Mouse (Mus musculus): ENCODE results near the gene Max. TPM values are rescaled to one million over a fixed set of nuclear protein-coding genes. Genes with fewer than 3 reads are reported as not detected.
A peak's percentile ranks its signal among the peaks of the same experiment; 100 is the strongest.

The Max gene
- polyA plus RNA-seq, 1 experiment from 2014 or later, result 11.6 TPM

GRCm38 (mm10) chr12:76943046-76943445 lies 19.0 kb downstream of the Max start:
- Histone ChIP-seq H3K9ac (ENCODE audit: low read length) (no peak overlapping the region), H3K4me2 (ENCODE audit: low read depth, low read length) (no peak overlapping the region), H3K27me3 (ENCODE audit: control insufficient read depth, insufficient read depth, low read length) (no peaks in the 10 kb centered on the region), H3K9me3 (replicated peaks; ENCODE audit: control insufficient read depth, low read length) (no peaks in the 10 kb centered on the region), H3K36me3 (ENCODE audit: control insufficient read depth, insufficient read depth) (peaks cover 57% of the 10 kb centered on the region), H3K4me3 (ENCODE audit: low read length) (no peak overlapping the region), H3K27ac (ENCODE audit: low read length) (no peak overlapping the region), H3K4me1 (ENCODE audit: control insufficient read depth, insufficient read depth, low read length) (no peaks in the 10 kb centered on the region)
- 73% methylated on average over 3 of the region's 3 CpGs for WGBS
- no peak for ATAC-seq (replicated peaks; ENCODE audit: extremely low read depth, insufficient read depth, low FRiP score)

DNA sequence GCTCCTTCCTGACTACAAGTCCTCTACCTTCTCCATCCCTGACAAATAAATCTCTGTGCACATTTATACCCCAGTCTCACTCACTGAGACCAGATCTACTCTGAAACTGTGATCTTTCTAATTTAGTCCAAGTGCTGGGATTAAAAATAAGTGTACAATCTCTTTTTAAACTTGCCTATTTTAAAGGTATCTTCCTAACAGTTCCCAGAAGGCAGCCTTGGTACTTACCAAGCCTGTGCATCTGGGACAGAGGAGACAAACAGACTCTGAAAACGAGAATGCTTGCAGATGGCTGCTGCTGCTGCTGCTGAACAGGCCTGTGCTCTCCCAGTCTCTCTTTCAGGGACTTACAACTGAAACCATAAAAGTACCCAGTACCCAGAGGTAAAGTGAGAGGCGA lies 19.5 kb downstream of the Max start:
- no peak overlapping the region for H3K9ac ChIP-seq (ENCODE audit: low read length)
- no peaks in the 10 kb centered on the region for H3K27me3 ChIP-seq (ENCODE audit: control insufficient read depth, insufficient read depth, low read length)
- no peak overlapping the region for H3K4me3 ChIP-seq (ENCODE audit: low read length)
- WGBS, result 88% methylated on average over 2 of the region's 2 CpGs
- H3K27ac ChIP-seq (ENCODE audit: low read length), result no peak overlapping the region
- no peak for ATAC-seq (replicated peaks; ENCODE audit: extremely low read depth, insufficient read depth, low FRiP score)
- peaks cover 55% of the 10 kb centered on the region for H3K36me3 ChIP-seq (ENCODE audit: control insufficient read depth, insufficient read depth)
- no peaks in the 10 kb centered on the region for H3K4me1 ChIP-seq (ENCODE audit: control insufficient read depth, insufficient read depth, low read length)
- no peak overlapping the region for H3K4me2 ChIP-seq (ENCODE audit: low read depth, low read length)
- no peaks in the 10 kb centered on the region for H3K9me3 ChIP-seq (replicated peaks; ENCODE audit: control insufficient read depth, low read length)

- H3K4me3 ChIP-seq (ENCODE audit: low read length), result no peak overlapping the region
- H3K27me3 ChIP-seq (ENCODE audit: control insufficient read depth, insufficient read depth, low read length), result no peaks in the 10 kb centered on the region
- WGBS, result 25% methylated on average over 2 of the region's 2 CpGs
- no peak overlapping the region for H3K27ac ChIP-seq (ENCODE audit: low read length)
- H3K4me2 ChIP-seq (ENCODE audit: low read depth, low read length), result no peak overlapping the region
- no peaks in the 10 kb centered on the region for H3K9me3 ChIP-seq (replicated peaks; ENCODE audit: control insufficient read depth, low read length)
- peaks cover 52% of the 10 kb centered on the region for H3K36me3 ChIP-seq (ENCODE audit: control insufficient read depth, insufficient read depth)
- ATAC-seq (replicated peaks; ENCODE audit: extremely low read depth, insufficient read depth, low FRiP score), result peak; percentile 49; the same call in 1 of the 2 replicates
- H3K4me1 ChIP-seq (ENCODE audit: control insufficient read depth, insufficient read depth, low read length), result no peaks in the 10 kb centered on the region
- no peak overlapping the region for H3K9ac ChIP-seq (ENCODE audit: low read length)
Measured at GRCm38 (mm10) chr12:76941524-76941923, 20.5 kb downstream of the Max start.

DNA sequence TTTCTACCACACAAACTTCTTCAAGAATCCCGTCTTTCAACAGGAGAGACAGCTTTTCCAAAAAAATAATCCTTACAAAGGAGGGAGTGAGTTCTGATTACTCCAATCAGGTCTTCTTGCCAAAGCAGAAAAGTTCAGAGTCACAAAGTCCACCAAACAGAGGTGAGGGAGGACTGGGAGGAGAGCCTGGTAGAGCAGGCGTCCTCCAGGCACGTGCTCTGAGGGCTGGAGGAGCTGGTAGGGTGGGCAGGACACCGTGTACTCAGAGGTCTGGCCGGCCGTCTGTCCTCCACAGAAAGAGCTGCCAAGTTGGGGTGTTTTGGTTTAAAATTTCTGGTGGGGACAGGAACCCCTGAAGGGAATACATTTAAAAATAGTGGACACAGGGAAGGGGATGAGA lies 24.0 kb downstream of the Max start:
- ATAC-seq (replicated peaks; ENCODE audit: extremely low read depth, insufficient read depth, low FRiP score), result no peak
- Histone ChIP-seq H3K4me1 (ENCODE audit: control insufficient read depth, insufficient read depth, low read length) (no peaks in the 10 kb centered on the region), H3K27me3 (ENCODE audit: control insufficient read depth, insufficient read depth, low read length) (no peaks in the 10 kb centered on the region), H3K27ac (ENCODE audit: low read length) (no peak overlapping the region), H3K36me3 (ENCODE audit: control insufficient read depth, insufficient read depth) (peaks cover 39% of the 10 kb centered on the region), H3K9ac (ENCODE audit: low read length) (no peak overlapping the region), H3K4me2 (ENCODE audit: low read depth, low read length) (no peak overlapping the region), H3K9me3 (replicated peaks; ENCODE audit: control insufficient read depth, low read length) (no peaks in the 10 kb centered on the region), H3K4me3 (ENCODE audit: low read length) (no peak overlapping the region)
- WGBS, result 91% methylated on average over 6 of the region's 6 CpGs

- H3K36me3 ChIP-seq (ENCODE audit: control insufficient read depth, insufficient read depth), result peaks cover 33% of the 10 kb centered on the region
Measured at GRCm38 (mm10) chr12:76936211-76936610, 25.8 kb downstream of the Max start.

GRCm38 (mm10) chr12:76934438-76934837 lies 27.6 kb downstream of the Max start:
- 87% methylated on average over 3 of the region's 3 CpGs for WGBS
- no peak overlapping the region for H3K9ac ChIP-seq (ENCODE audit: low read length)
- no peak overlapping the region for H3K27ac ChIP-seq (ENCODE audit: low read length)
- peaks cover 27% of the 10 kb centered on the region for H3K36me3 ChIP-seq (ENCODE audit: control insufficient read depth, insufficient read depth)
- H3K4me3 ChIP-seq (ENCODE audit: low read length), result no peak overlapping the region
- no peak overlapping the region for H3K4me2 ChIP-seq (ENCODE audit: low read depth, low read length)
- peaks cover 3% of the 10 kb centered on the region; the same call in 1 of the 2 replicates for H3K4me1 ChIP-seq (ENCODE audit: control insufficient read depth, insufficient read depth, low read length)
- no peaks in the 10 kb centered on the region for H3K27me3 ChIP-seq (ENCODE audit: control insufficient read depth, insufficient read depth, low read length)
- H3K9me3 ChIP-seq (replicated peaks; ENCODE audit: control insufficient read depth, low read length), result no peaks in the 10 kb centered on the region
- ATAC-seq (replicated peaks; ENCODE audit: extremely low read depth, insufficient read depth, low FRiP score), result no peak

More at GRCm38 (mm10) chr12:76936211-76936610, 25.8 kb downstream of the Max start:
- no peak overlapping the region for H3K27ac ChIP-seq (ENCODE audit: low read length)
- no peak overlapping the region for H3K4me2 ChIP-seq (ENCODE audit: low read depth, low read length)
- 91% methylated on average over 10 of the region's 10 CpGs for WGBS
- H3K4me1 ChIP-seq (ENCODE audit: control insufficient read depth, insufficient read depth, low read length), result peaks cover 3% of the 10 kb centered on the region; the same call in 1 of the 2 replicates
- H3K27me3 ChIP-seq (ENCODE audit: control insufficient read depth, insufficient read depth, low read length), result no peaks in the 10 kb centered on the region
- ATAC-seq (replicated peaks; ENCODE audit: extremely low read depth, insufficient read depth, low FRiP score), result no peak
- H3K9ac ChIP-seq (ENCODE audit: low read length), result no peak overlapping the region
- H3K4me3 ChIP-seq (ENCODE audit: low read length), result no peak overlapping the region
- H3K9me3 ChIP-seq (replicated peaks; ENCODE audit: control insufficient read depth, low read length), result no peaks in the 10 kb centered on the region

DNA sequence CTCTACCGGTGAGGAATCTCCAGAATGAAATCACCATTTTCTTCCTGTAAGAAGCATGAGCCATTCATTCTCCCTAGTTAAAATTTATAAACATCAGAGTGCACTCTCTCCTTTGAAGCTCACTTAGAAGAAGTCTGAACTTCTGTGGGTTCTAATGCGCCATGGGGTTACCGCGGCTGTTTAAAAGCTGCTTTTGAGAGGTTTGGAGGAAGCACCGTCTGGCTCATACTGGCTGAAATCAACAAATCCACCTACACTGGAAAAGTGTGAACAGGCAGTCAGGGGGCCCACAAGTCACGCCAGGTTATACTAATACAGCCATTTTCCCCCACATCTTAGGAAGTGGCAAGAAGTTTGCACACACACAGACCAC lies 29.3 kb downstream of the Max start:
- no peak overlapping the region for H3K9ac ChIP-seq (ENCODE audit: low read length)
- 72% methylated on average over 6 of the region's 6 CpGs for WGBS
- H3K4me3 ChIP-seq (ENCODE audit: low read length), result no peak overlapping the region
- ATAC-seq (replicated peaks; ENCODE audit: extremely low read depth, insufficient read depth, low FRiP score), result no peak
- peaks cover 13% of the 10 kb centered on the region for H3K36me3 ChIP-seq (ENCODE audit: control insufficient read depth, insufficient read depth)
- no peaks in the 10 kb centered on the region for H3K27me3 ChIP-seq (ENCODE audit: control insufficient read depth, insufficient read depth, low read length)
- no peak overlapping the region for H3K4me2 ChIP-seq (ENCODE audit: low read depth, low read length)
- peak overlapping the region; percentile 65 for H3K27ac ChIP-seq (ENCODE audit: low read length)
- peaks cover 3% of the 10 kb centered on the region; the same call in 1 of the 2 replicates for H3K4me1 ChIP-seq (ENCODE audit: control insufficient read depth, insufficient read depth, low read length)
- H3K9me3 ChIP-seq (replicated peaks; ENCODE audit: control insufficient read depth, low read length), result no peaks in the 10 kb centered on the region

GRCm38 (mm10) chr12:76931739-76932687 lies 30.0 kb downstream of the Max start:
- H3K27me3 ChIP-seq (ENCODE audit: control insufficient read depth, insufficient read depth, low read length), result no peaks in the 10 kb centered on the region
- no peak overlapping the region for H3K4me3 ChIP-seq (ENCODE audit: low read length)
- ATAC-seq (replicated peaks; ENCODE audit: extremely low read depth, insufficient read depth, low FRiP score), result peak; percentile 47; the same call in 1 of the 2 replicates
- no peak overlapping the region for H3K4me2 ChIP-seq (ENCODE audit: low read depth, low read length)
- H3K36me3 ChIP-seq (ENCODE audit: control insufficient read depth, insufficient read depth), result peaks cover 13% of the 10 kb centered on the region
- no peaks in the 10 kb centered on the region for H3K9me3 ChIP-seq (replicated peaks; ENCODE audit: control insufficient read depth, low read length)
- peaks cover 3% of the 10 kb centered on the region; the same call in 1 of the 2 replicates for H3K4me1 ChIP-seq (ENCODE audit: control insufficient read depth, insufficient read depth, low read length)
- H3K27ac ChIP-seq (ENCODE audit: low read length), result peak overlapping the region; percentile 65
- 67% methylated on average over 14 of the region's 14 CpGs for WGBS
- no peak overlapping the region for H3K9ac ChIP-seq (ENCODE audit: low read length)

GRCm38 (mm10) chr12:76930177-76930576 lies 31.8 kb downstream of the Max start:
- Histone ChIP-seq H3K27ac (ENCODE audit: low read length) (no peak overlapping the region), H3K4me1 (ENCODE audit: control insufficient read depth, insufficient read depth, low read length) (peaks cover 6% of the 10 kb centered on the region; the same call in 1 of the 2 replicates), H3K9me3 (replicated peaks; ENCODE audit: control insufficient read depth, low read length) (no peaks in the 10 kb centered on the region), H3K36me3 (ENCODE audit: control insufficient read depth, insufficient read depth) (peaks cover 3% of the 10 kb centered on the region; the same call in 1 of the 2 replicates), H3K9ac (ENCODE audit: low read length) (no peak overlapping the region), H3K27me3 (ENCODE audit: control insufficient read depth, insufficient read depth, low read length) (no peaks in the 10 kb centered on the region), H3K4me3 (ENCODE audit: low read length) (no peak overlapping the region), H3K4me2 (ENCODE audit: low read depth, low read length) (no peak overlapping the region)
- ATAC-seq (replicated peaks; ENCODE audit: extremely low read depth, insufficient read depth, low FRiP score), result no peak
- WGBS, result 50% methylated on average over 6 of the region's 6 CpGs
